Mouse (Mus musculus) forebrain, embryonic 11.5 days (tissue): ENCODE measurements at regions not wholly inside any gene's neighbourhood (a gene's known extent, or its start where the extent isn't known, plus 50 kb on each side); places are given as distances from the start of the nearest gene placed in this dataset.

Experiments used
- ATAC-seq: fragments of 200-750 bp; cut with Nextera tagmentation; replicated peaks from 2 replicates; pipeline ENCODE4 v1.8.0; 2017; ENCODE audit warnings: moderate TSS enrichment; ENCODE audit not compliant: low FRiP score
- DNase-seq: peaks from one replicate; pipeline ENCODE4 v3.0.0-alpha.2; 2017; ENCODE audit warnings: low spot score
- H3K27ac ChIP-seq: fragments of 300-500 bp; sonication (generic); 2 replicates; pipeline ENCODE4 v1.5.1; 2014; ENCODE audit warnings: low read depth, low read length
- H3K27me3 ChIP-seq: fragments of 300-500 bp; sonication (generic); 2 replicates; pipeline ENCODE4 v1.6.1; 2014; ENCODE audit warnings: mild to moderate bottlenecking, low read length, mixed read lengths; ENCODE audit not compliant: control insufficient read depth, insufficient read depth
- H3K36me3 ChIP-seq: fragments of 300-500 bp; sonication (generic); 2 replicates; pipeline ENCODE4 v1.6.1; 2014; ENCODE audit warnings: mild to moderate bottlenecking, low read length, moderate library complexity, mixed read lengths; ENCODE audit not compliant: control insufficient read depth, insufficient read depth
- H3K4me1 ChIP-seq: fragments of 300-500 bp; sonication (generic); replicated peaks from 2 replicates; pipeline ENCODE4 v1.6.1; 2014; ENCODE audit warnings: low read length, mixed read lengths; ENCODE audit not compliant: control insufficient read depth, insufficient read depth
- H3K4me2 ChIP-seq: fragments of 300-500 bp; sonication (generic); 2 replicates; pipeline ENCODE4 v1.6.1; 2014; ENCODE audit warnings: low read depth, mild to moderate bottlenecking, low read length, moderate library complexity, mixed read lengths; ENCODE audit not compliant: severe bottlenecking
- H3K4me3 ChIP-seq: fragments of 300-500 bp; sonication (generic); 2 replicates; pipeline ENCODE4 v1.5.1; 2014; ENCODE audit warnings: low read depth, low read length
- H3K9ac ChIP-seq: fragments of 300-500 bp; sonication (generic); 2 replicates; pipeline ENCODE4 v1.6.1; 2014; ENCODE audit warnings: low read length
- H3K9me3 ChIP-seq: fragments of 300-500 bp; sonication (generic); 2 replicates; pipeline ENCODE4 v1.6.1; 2016; ENCODE audit warnings: low read length, mixed read lengths; ENCODE audit not compliant: control insufficient read depth
- WGBS: fragments of 180-500 bp; shearing (Covaris S2); extraction: QIAGEN DNeasy Blood & Tissue Kit; methylation state at CpG from one replicate; pipeline ENCODE4 v1.1.7; 2014; 5-methylcytosine and 5-hydroxymethylcytosine counted together

DNA sequence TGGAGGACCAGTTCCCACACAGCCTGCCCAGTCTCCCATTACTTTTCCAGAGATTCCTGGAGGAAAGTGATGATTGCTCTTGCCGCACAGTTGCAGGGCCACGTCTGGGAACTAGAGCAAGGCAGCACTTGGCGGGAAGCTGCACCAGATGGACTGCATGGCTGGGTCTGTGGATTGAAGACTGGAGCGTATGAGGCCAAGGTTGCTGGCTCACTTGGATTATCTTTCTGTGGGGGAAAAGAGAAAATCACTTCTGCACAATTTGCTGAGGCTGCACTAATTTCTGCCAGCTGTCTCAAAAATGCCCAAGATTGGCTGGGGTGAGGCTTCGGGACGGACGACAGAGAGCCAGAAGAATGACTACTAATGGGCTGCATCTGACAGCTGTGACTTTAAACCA lies 193.2 kb downstream of the Actr3 start:
- no peak for ATAC-seq
- no peaks in the 10 kb centered on the region for H3K4me1 ChIP-seq
- no peaks in the 10 kb centered on the region for H3K9me3 ChIP-seq
- no peak overlapping the region for H3K4me3 ChIP-seq
- H3K9ac ChIP-seq: no peak overlapping the region
- no peak for DNase-seq
- no peaks in the 10 kb centered on the region for H3K36me3 ChIP-seq
- 86% methylated on average over 7 of the region's 7 CpGs for WGBS
- H3K27ac ChIP-seq: no peak overlapping the region
- H3K27me3 ChIP-seq: no peaks in the 10 kb centered on the region
- no peak overlapping the region for H3K4me2 ChIP-seq

DNA sequence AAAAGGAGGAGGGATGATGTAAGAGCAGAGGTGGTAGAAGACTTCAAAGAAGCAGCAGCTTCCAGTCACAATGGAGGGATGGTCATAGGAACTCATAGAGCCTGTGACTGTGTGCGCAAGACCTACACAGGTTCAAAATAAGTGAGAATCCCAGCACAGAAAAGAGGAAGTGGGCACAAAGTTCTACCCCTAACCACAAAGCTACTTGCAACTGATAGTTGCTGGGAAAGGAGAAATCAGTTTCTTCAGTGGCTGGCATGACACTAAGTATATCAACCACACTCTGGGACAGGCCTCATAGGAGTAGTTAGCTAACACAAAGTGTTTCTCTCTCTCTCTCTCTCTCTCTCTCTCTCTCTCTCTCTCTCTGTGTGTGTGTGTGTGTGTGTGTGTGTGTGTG lies 193.8 kb downstream of the Actr3 start:
- no peak for DNase-seq
- no peak overlapping the region for H3K9ac ChIP-seq
- 93% methylated on average over 1 of the region's 1 CpGs for WGBS

GRCm38 (mm10) chr1:125237595-125237988 lies 197.9 kb downstream of the Actr3 start:
- Histone ChIP-seq H3K36me3 (no peaks in the 10 kb centered on the region), H3K4me2 (no peak overlapping the region), H3K9me3 (no peaks in the 10 kb centered on the region), H3K27ac (no peak overlapping the region), H3K9ac (no peak overlapping the region), H3K4me1 (no peaks in the 10 kb centered on the region), H3K27me3 (no peaks in the 10 kb centered on the region), H3K4me3 (no peak overlapping the region)
- no peak for ATAC-seq
- no peak for DNase-seq
- WGBS: 87% methylated on average over 3 of the region's 3 CpGs

More for the DNA sequence above, 193.8 kb downstream of the Actr3 start:
- H3K36me3 ChIP-seq: no peaks in the 10 kb centered on the region
- H3K27ac ChIP-seq: no peak overlapping the region
- no peak overlapping the region for H3K4me2 ChIP-seq
- no peaks in the 10 kb centered on the region for H3K4me1 ChIP-seq
- no peaks in the 10 kb centered on the region for H3K9me3 ChIP-seq
- no peaks in the 10 kb centered on the region for H3K27me3 ChIP-seq
- ATAC-seq: no peak
- H3K4me3 ChIP-seq: no peak overlapping the region

- no peak overlapping the region for H3K4me3 ChIP-seq
- WGBS: 89% methylated on average over 10 of the region's 10 CpGs
- no peak for ATAC-seq
Measured at GRCm38 (mm10) chr1:125236948-125237594, 198.5 kb downstream of the Actr3 start.

DNA sequence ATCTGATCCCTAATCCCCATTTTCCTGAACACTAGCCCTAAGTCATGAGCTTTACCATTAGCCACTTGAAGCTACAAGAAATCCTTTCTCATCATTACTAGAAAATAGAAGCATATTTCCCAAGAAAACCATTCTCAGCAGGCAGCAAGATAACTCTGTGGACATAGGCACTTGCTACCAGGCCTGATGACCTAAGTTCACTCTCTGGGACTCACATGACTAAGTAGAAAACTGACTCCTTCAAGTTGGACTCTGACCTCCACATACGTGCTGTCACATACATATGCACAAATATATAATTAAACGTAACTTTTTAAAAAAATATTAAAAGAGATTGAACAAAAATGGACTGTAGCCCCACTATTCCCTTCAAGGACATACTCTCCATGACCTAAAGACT lies 200.8 kb downstream of the Actr3 start:
- no peaks in the 10 kb centered on the region for H3K36me3 ChIP-seq
- H3K27ac ChIP-seq: no peak overlapping the region
- H3K9me3 ChIP-seq: no peaks in the 10 kb centered on the region
- no peaks in the 10 kb centered on the region for H3K27me3 ChIP-seq
- no peak overlapping the region for H3K9ac ChIP-seq
- H3K4me1 ChIP-seq: no peaks in the 10 kb centered on the region
- WGBS: 80% methylated on average over 2 of the region's 2 CpGs
- no peak overlapping the region for H3K4me3 ChIP-seq
- no peak for DNase-seq
- H3K4me2 ChIP-seq: no peak overlapping the region
- ATAC-seq: no peak

More at GRCm38 (mm10) chr1:125236948-125237594, 198.5 kb downstream of the Actr3 start:
- no peak overlapping the region for H3K4me2 ChIP-seq
- H3K9ac ChIP-seq: no peak overlapping the region
- H3K9me3 ChIP-seq: no peaks in the 10 kb centered on the region
- no peaks in the 10 kb centered on the region for H3K27me3 ChIP-seq
- no peak for DNase-seq
- no peaks in the 10 kb centered on the region for H3K36me3 ChIP-seq
- no peaks in the 10 kb centered on the region for H3K4me1 ChIP-seq
- no peak overlapping the region for H3K27ac ChIP-seq

DNA sequence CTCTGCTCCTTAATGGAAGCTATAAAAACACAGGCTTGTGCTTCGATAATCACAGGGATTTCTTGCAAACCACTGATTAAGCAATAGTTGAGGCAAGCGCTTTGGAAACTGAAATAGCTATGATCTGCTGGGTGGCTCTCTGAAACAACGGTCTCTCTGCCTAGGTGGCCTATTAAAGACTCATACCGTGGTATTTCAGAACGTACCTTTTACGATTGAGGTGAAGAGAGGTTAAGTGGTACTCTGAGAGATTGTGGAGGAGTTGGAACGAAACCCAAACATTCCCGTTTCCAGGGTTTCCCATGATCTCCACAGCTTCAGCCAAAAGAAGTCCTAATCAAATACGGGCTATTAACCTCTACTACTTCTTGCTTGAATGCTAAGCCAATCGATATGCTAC lies 212.2 kb downstream of the Actr3 start:
- no peaks in the 10 kb centered on the region for H3K4me1 ChIP-seq
- ATAC-seq: no peak
- no peak overlapping the region for H3K4me3 ChIP-seq
- H3K27ac ChIP-seq: no peak overlapping the region
- H3K9me3 ChIP-seq: no peaks in the 10 kb centered on the region; the same call in 1 of the 2 replicates
- H3K9ac ChIP-seq: no peak overlapping the region
- H3K4me2 ChIP-seq: no peak overlapping the region
- no peak for DNase-seq
- no peaks in the 10 kb centered on the region for H3K27me3 ChIP-seq
- WGBS: 91% methylated on average over 10 of the region's 10 CpGs
- H3K36me3 ChIP-seq: no peaks in the 10 kb centered on the region

DNA sequence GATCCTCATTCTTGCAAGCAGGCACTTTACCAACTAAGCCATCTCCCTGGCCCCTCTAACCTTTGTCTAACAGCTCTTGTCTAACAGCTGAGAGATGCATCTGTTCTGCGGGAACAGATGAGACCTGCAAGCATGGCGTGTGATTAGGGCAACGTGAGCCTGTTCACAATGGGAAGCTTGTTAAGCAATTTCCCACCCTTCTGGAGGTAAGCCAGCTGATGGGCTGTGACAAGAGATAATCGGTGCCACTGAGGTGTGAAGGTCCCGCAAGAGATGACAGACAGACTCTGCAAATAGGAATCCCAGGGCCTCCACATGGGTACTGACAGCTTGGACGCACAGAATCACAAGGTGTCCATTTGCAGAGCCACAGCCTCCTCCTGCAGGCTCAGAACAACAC lies 219.3 kb downstream of the Actr3 start:
- no peaks in the 10 kb centered on the region for H3K27me3 ChIP-seq
- no peak overlapping the region for H3K4me2 ChIP-seq
- no peak for DNase-seq
- H3K9me3 ChIP-seq: no peaks in the 10 kb centered on the region
- H3K4me3 ChIP-seq: no peak overlapping the region
- H3K4me1 ChIP-seq: no peaks in the 10 kb centered on the region
- 78% methylated on average over 6 of the region's 6 CpGs for WGBS
- H3K9ac ChIP-seq: no peak overlapping the region
- no peak overlapping the region for H3K27ac ChIP-seq
- peak; percentile 51 for ATAC-seq
- H3K36me3 ChIP-seq: no peaks in the 10 kb centered on the region

- no peaks in the 10 kb centered on the region for H3K36me3 ChIP-seq
- no peak for ATAC-seq
Measured at GRCm38 (mm10) chr1:125187091-125187490, 248.4 kb downstream of the Actr3 start.

More at GRCm38 (mm10) chr1:125187091-125187490, 248.4 kb downstream of the Actr3 start:
- Histone ChIP-seq H3K4me3 (no peak overlapping the region), H3K27me3 (no peaks in the 10 kb centered on the region), H3K4me1 (no peaks in the 10 kb centered on the region), H3K9ac (no peak overlapping the region), H3K4me2 (no peak overlapping the region), H3K9me3 (no peaks in the 10 kb centered on the region), H3K27ac (no peak overlapping the region)
- DNase-seq: no peak
- 83% methylated on average over 1 of the region's 1 CpGs for WGBS
